Mouse (Mus musculus): ENCODE measurements at regions not wholly inside any gene's neighbourhood (a gene's known extent, or its start where the extent isn't known, plus 50 kb on each side); places are given as distances from the start of the nearest gene placed in this dataset.

GRCm38 (mm10) chr1:125156093-125156492 is 279.4 kb downstream of the Actr3 start:
- TF ChIP-seq CTCF (conservative IDR thresholded peaks at IDR 0.05; ENCODE audit: low read length) (no peak), NANOG (IDR thresholded peaks at IDR 0.05; ENCODE audit: borderline replicate concordance, low read length) (no peak), POU5F1 (IDR thresholded peaks at IDR 0.05; ENCODE audit: borderline replicate concordance, low read length) (no peak)

Measured in E14TG2a.4 (cell line).